Mouse (Mus musculus): Measurements from ENCODE around the gene Jag2. TPM values are rescaled to one million over a fixed set of nuclear protein-coding genes. Genes with fewer than 3 reads are reported as not detected.

Gene Jag2
- polyA plus RNA-seq, 1 experiment from 2014 or later, result 0.34 TPM

GRCm38 (mm10) chr12:112932647-112933046, 3.1 kb upstream of the Jag2 start:
- H3K4me3 ChIP-seq (ENCODE audit: low read depth, low read length), result no peak overlapping the region
- ATAC-seq (ENCODE audit: low read depth), result no peak
- no peak overlapping the region for H3K27ac ChIP-seq (ENCODE audit: low read length)
- peaks cover 47% of the 10 kb centered on the region for H3K27me3 ChIP-seq (ENCODE audit: control insufficient read depth, insufficient read depth, low read depth, low read length)
- no peaks in the 10 kb centered on the region for H3K9me3 ChIP-seq (replicated peaks; ENCODE audit: control insufficient read depth, low read length)
- no peaks in the 10 kb centered on the region for H3K36me3 ChIP-seq (ENCODE audit: control insufficient read depth, insufficient read depth)
- H3K9ac ChIP-seq (ENCODE audit: low read depth, low read length), result no peak overlapping the region
- WGBS (ENCODE audit: insufficient replicate concordance), result 41% methylated on average over 7 of the region's 7 CpGs
- peaks cover 13% of the 10 kb centered on the region for H3K4me1 ChIP-seq (ENCODE audit: control insufficient read depth, low read depth, low read length)
- no peak overlapping the region for H3K4me2 ChIP-seq (ENCODE audit: low read depth, low read length)

- WGBS (ENCODE audit: insufficient replicate concordance), result 3% methylated on average over 100 of the region's 124 CpGs
- Histone ChIP-seq H3K27ac (ENCODE audit: low read length) (no peak overlapping the region), H3K4me3 (ENCODE audit: low read depth, low read length) (peak overlapping the region; percentile 49)
Observed at GRCm38 (mm10) chr12:112928401-112929241, 955 bp downstream of the Jag2 start.

GRCm38 (mm10) chr12:112927265-112927664, 2.3 kb downstream of the Jag2 start:
- Histone ChIP-seq H3K9ac (ENCODE audit: low read depth, low read length) (no peak overlapping the region), H3K4me2 (ENCODE audit: low read depth, low read length) (no peak overlapping the region)

More at GRCm38 (mm10) chr12:112928401-112929241, 955 bp downstream of the Jag2 start:
- H3K9ac ChIP-seq (ENCODE audit: low read depth, low read length), result no peak overlapping the region
- no peaks in the 10 kb centered on the region for H3K36me3 ChIP-seq (ENCODE audit: control insufficient read depth, insufficient read depth)
- no peak for ATAC-seq (ENCODE audit: low read depth)
- peaks cover 13% of the 10 kb centered on the region for H3K4me1 ChIP-seq (ENCODE audit: control insufficient read depth, low read depth, low read length)
- H3K4me2 ChIP-seq (ENCODE audit: low read depth, low read length), result peak overlapping the region; percentile 49
- H3K9me3 ChIP-seq (replicated peaks; ENCODE audit: control insufficient read depth, low read length), result no peaks in the 10 kb centered on the region
- peaks cover 60% of the 10 kb centered on the region for H3K27me3 ChIP-seq (ENCODE audit: control insufficient read depth, insufficient read depth, low read depth, low read length)

GRCm38 (mm10) chr12:112925950-112926349, 3.6 kb downstream of the Jag2 start:
- Histone ChIP-seq H3K4me2 (ENCODE audit: low read depth, low read length) (no peak overlapping the region), H3K27me3 (ENCODE audit: control insufficient read depth, insufficient read depth, low read depth, low read length) (peaks cover 47% of the 10 kb centered on the region), H3K9me3 (replicated peaks; ENCODE audit: control insufficient read depth, low read length) (no peaks in the 10 kb centered on the region), H3K27ac (ENCODE audit: low read length) (no peak overlapping the region), H3K9ac (ENCODE audit: low read depth, low read length) (no peak overlapping the region), H3K4me1 (ENCODE audit: control insufficient read depth, low read depth, low read length) (peaks cover 13% of the 10 kb centered on the region), H3K4me3 (ENCODE audit: low read depth, low read length) (no peak overlapping the region), H3K36me3 (ENCODE audit: control insufficient read depth, insufficient read depth) (no peaks in the 10 kb centered on the region)
- 69% methylated on average over 6 of the region's 6 CpGs for WGBS (ENCODE audit: insufficient replicate concordance)
- no peak for ATAC-seq (ENCODE audit: low read depth)

More at GRCm38 (mm10) chr12:112927265-112927664, 2.3 kb downstream of the Jag2 start:
- no peaks in the 10 kb centered on the region for H3K36me3 ChIP-seq (ENCODE audit: control insufficient read depth, insufficient read depth)
- 62% methylated on average over 14 of the region's 14 CpGs for WGBS (ENCODE audit: insufficient replicate concordance)
- no peak overlapping the region for H3K27ac ChIP-seq (ENCODE audit: low read length)
- no peak overlapping the region for H3K4me3 ChIP-seq (ENCODE audit: low read depth, low read length)
- H3K9me3 ChIP-seq (replicated peaks; ENCODE audit: control insufficient read depth, low read length), result no peaks in the 10 kb centered on the region
- peaks cover 13% of the 10 kb centered on the region for H3K4me1 ChIP-seq (ENCODE audit: control insufficient read depth, low read depth, low read length)
- H3K27me3 ChIP-seq (ENCODE audit: control insufficient read depth, insufficient read depth, low read depth, low read length), result peaks cover 58% of the 10 kb centered on the region
- no peak for ATAC-seq (ENCODE audit: low read depth)

- H3K4me3 ChIP-seq (ENCODE audit: low read depth, low read length), result no peak overlapping the region
- H3K27me3 ChIP-seq (ENCODE audit: control insufficient read depth, insufficient read depth, low read depth, low read length), result peaks cover 13% of the 10 kb centered on the region
- no peaks in the 10 kb centered on the region for H3K36me3 ChIP-seq (ENCODE audit: control insufficient read depth, insufficient read depth)
- H3K9me3 ChIP-seq (replicated peaks; ENCODE audit: control insufficient read depth, low read length), result no peaks in the 10 kb centered on the region
- no peaks in the 10 kb centered on the region for H3K4me1 ChIP-seq (ENCODE audit: control insufficient read depth, low read depth, low read length)
- H3K4me2 ChIP-seq (ENCODE audit: low read depth, low read length), result no peak overlapping the region
- H3K9ac ChIP-seq (ENCODE audit: low read depth, low read length), result no peak overlapping the region
- WGBS (ENCODE audit: insufficient replicate concordance), result 37% methylated on average over 3 of the region's 3 CpGs
- H3K27ac ChIP-seq (ENCODE audit: low read length), result no peak overlapping the region
- no peak for ATAC-seq (ENCODE audit: low read depth)
Observed at GRCm38 (mm10) chr12:112922541-112922940, 7.0 kb downstream of the Jag2 start.

GRCm38 (mm10) chr12:112921518-112921917, 8.1 kb downstream of the Jag2 start:
- H3K9ac ChIP-seq (ENCODE audit: low read depth, low read length), result no peak overlapping the region
- H3K9me3 ChIP-seq (replicated peaks; ENCODE audit: control insufficient read depth, low read length), result no peaks in the 10 kb centered on the region
- H3K36me3 ChIP-seq (ENCODE audit: control insufficient read depth, insufficient read depth), result no peaks in the 10 kb centered on the region
- ATAC-seq (ENCODE audit: low read depth), result no peak
- H3K27ac ChIP-seq (ENCODE audit: low read length), result no peak overlapping the region
- H3K4me2 ChIP-seq (ENCODE audit: low read depth, low read length), result no peak overlapping the region
- H3K4me1 ChIP-seq (ENCODE audit: control insufficient read depth, low read depth, low read length), result no peaks in the 10 kb centered on the region
- H3K4me3 ChIP-seq (ENCODE audit: low read depth, low read length), result no peak overlapping the region
- 70% methylated on average over 12 of the region's 12 CpGs for WGBS (ENCODE audit: insufficient replicate concordance)
- peaks cover 2% of the 10 kb centered on the region; the same call in 1 of the 2 replicates for H3K27me3 ChIP-seq (ENCODE audit: control insufficient read depth, insufficient read depth, low read depth, low read length)

GRCm38 (mm10) chr12:112917906-112918305, 11.7 kb downstream of the Jag2 start:
- no peaks in the 10 kb centered on the region for H3K4me1 ChIP-seq (ENCODE audit: control insufficient read depth, low read depth, low read length)
- no peaks in the 10 kb centered on the region for H3K36me3 ChIP-seq (ENCODE audit: control insufficient read depth, insufficient read depth)
- ATAC-seq (ENCODE audit: low read depth), result no peak
- no peak overlapping the region for H3K4me3 ChIP-seq (ENCODE audit: low read depth, low read length)
- H3K27ac ChIP-seq (ENCODE audit: low read length), result no peak overlapping the region
- 20% methylated on average over 8 of the region's 8 CpGs for WGBS (ENCODE audit: insufficient replicate concordance)
- no peaks in the 10 kb centered on the region for H3K27me3 ChIP-seq (ENCODE audit: control insufficient read depth, insufficient read depth, low read depth, low read length)
- H3K9ac ChIP-seq (ENCODE audit: low read depth, low read length), result no peak overlapping the region
- H3K9me3 ChIP-seq (replicated peaks; ENCODE audit: control insufficient read depth, low read length), result no peaks in the 10 kb centered on the region
- no peak overlapping the region for H3K4me2 ChIP-seq (ENCODE audit: low read depth, low read length)

- WGBS (ENCODE audit: insufficient replicate concordance), result 19% methylated on average over 11 of the region's 11 CpGs
- Histone ChIP-seq H3K9ac (ENCODE audit: low read depth, low read length) (no peak overlapping the region), H3K4me3 (ENCODE audit: low read depth, low read length) (no peak overlapping the region), H3K9me3 (replicated peaks; ENCODE audit: control insufficient read depth, low read length) (no peaks in the 10 kb centered on the region), H3K27me3 (ENCODE audit: control insufficient read depth, insufficient read depth, low read depth, low read length) (no peaks in the 10 kb centered on the region), H3K4me2 (ENCODE audit: low read depth, low read length) (no peak overlapping the region), H3K4me1 (ENCODE audit: control insufficient read depth, low read depth, low read length) (no peaks in the 10 kb centered on the region), H3K27ac (ENCODE audit: low read length) (no peak overlapping the region), H3K36me3 (ENCODE audit: control insufficient read depth, insufficient read depth) (no peaks in the 10 kb centered on the region)
- no peak for ATAC-seq (ENCODE audit: low read depth)
Observed at GRCm38 (mm10) chr12:112917486-112917885, 12.1 kb downstream of the Jag2 start.

GRCm38 (mm10) chr12:112916698-112917400, 12.7 kb downstream of the Jag2 start:
- Histone ChIP-seq H3K27me3 (ENCODE audit: control insufficient read depth, insufficient read depth, low read depth, low read length) (no peaks in the 10 kb centered on the region), H3K27ac (ENCODE audit: low read length) (no peak overlapping the region), H3K36me3 (ENCODE audit: control insufficient read depth, insufficient read depth) (no peaks in the 10 kb centered on the region), H3K4me1 (ENCODE audit: control insufficient read depth, low read depth, low read length) (no peaks in the 10 kb centered on the region), H3K9ac (ENCODE audit: low read depth, low read length) (no peak overlapping the region), H3K9me3 (replicated peaks; ENCODE audit: control insufficient read depth, low read length) (no peaks in the 10 kb centered on the region), H3K4me3 (ENCODE audit: low read depth, low read length) (no peak overlapping the region), H3K4me2 (ENCODE audit: low read depth, low read length) (no peak overlapping the region)
- WGBS (ENCODE audit: insufficient replicate concordance), result 73% methylated on average over 16 of the region's 16 CpGs
- no peak for ATAC-seq (ENCODE audit: low read depth)
